Mouse (Mus musculus): ENCODE data around the gene Ppp1r12c. TPM values are rescaled to one million over a fixed set of nuclear protein-coding genes. Genes with fewer than 3 reads are reported as not detected.
A peak's percentile ranks its signal among the peaks of the same experiment; 100 is the strongest.

Ppp1r12c gene
- polyA plus RNA-seq (2012; rRNA removed) (89.6 and 103 TPM in 2 replicates), polyA plus RNA-seq (2014; fragmentation: Nextera tagmentation; extraction: Ambion mirVana) (59.1 and 68.6 TPM in 2 replicates)

DNA sequence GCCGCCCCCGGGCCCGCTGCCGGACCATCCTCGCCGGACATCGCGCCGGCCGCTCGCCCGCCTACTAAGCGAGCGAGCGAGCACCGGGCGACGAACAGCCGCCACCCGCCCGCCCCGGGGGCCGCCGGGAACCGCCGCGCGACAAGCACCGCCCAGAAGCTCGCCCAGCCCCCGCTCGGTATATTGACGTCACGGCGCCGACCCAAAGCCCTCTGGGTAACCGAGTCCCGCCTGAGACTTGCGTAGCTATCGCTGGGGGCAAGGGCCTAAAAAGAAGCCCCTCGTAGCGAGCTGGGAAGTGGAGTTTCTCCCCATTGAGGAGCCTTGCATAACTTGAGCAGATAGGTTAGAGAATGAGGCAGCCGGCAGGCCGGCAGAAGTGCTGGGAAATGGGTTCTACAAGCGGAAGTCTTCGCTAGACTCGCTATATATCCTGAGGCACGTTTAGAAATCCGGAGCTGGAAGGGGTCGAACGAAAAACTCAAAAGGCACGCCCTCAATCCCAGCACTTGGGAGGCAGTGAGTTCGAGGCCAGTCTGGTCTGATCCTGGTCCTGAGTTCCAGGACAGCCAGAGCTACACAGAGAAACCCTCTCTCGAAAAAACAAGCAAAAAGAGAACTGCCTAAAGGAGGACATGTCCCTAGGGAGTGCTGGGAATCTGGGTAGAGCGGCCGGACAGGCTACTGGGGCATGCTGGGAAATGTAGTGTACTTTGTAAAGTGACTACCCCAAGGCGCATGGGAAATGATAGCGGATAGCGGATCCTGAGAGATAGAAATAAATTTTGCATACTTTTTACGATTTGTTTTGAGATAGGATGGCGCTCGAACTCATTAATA lies at the start of gene Ppp1r12c:
Gene Ppp1r12c (minus strand): TSS at position 123 of the 840 bp plus-strand sequence.
- WGBS, result under 1% methylated on average over 40 of the region's 62 CpGs
- ATAC-seq (ENCODE audit: low FRiP score, low read depth), result peak; percentile 94
- peak within 1 kb of the TSS; percentile 78 for H3K4me3 ChIP-seq (replicated peaks; ENCODE audit: low read length)

DNA sequence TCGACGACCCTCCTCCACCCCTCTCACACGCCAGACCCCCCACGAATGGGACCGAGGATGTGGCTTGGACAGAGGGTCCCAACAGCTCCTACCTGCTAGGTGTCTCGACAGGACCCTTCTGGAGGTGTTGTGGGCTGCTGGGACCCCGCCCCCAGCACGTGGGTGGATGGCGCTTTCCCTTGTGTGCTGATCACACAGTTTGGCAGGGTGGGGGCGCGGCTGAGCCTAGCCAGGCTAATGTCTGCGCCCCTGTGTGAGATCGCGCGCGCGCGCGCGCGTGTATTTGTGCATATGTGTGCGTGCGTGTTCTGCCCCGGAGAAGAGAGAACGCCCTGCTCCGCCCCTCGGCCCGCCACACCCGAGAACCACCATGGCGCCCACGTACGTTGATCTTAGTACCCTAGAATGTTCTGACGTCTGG lies 45.8 kb upstream of the Ppp1r12c start, which contains the start of gene Syt5:
Gene Syt5 (minus strand): TSS at position 321 of the 421 bp plus-strand sequence.
- Histone ChIP-seq H3K27ac (replicated peaks; ENCODE audit: low read depth, low read length) (no peak within 1 kb of the TSS), H3K9ac (ENCODE audit: low read depth, low read length, severe bottlenecking) (peak within 1 kb of the TSS; percentile 41), H3K27me3 (ENCODE audit: control insufficient read depth, insufficient read depth, low read length) (no peaks in the 10 kb centered on the region), H3K4me1 (ENCODE audit: control insufficient read depth, insufficient read depth, low read length) (peaks cover 11% of the 10 kb centered on the region), H3K4me3 (replicated peaks; ENCODE audit: low read length) (peak within 1 kb of the TSS; percentile 34), H3K36me3 (ENCODE audit: control insufficient read depth, insufficient read depth, low read length) (no peaks in the 10 kb centered on the region), H3K9me3 (ENCODE audit: control insufficient read depth, low read length) (no peaks in the 10 kb centered on the region), H3K4me2 (replicated peaks; ENCODE audit: low read depth, low read length, severe bottlenecking) (peak within 1 kb of the TSS; percentile 71)
- DNase-seq (ENCODE audit: low spot score), result no peak
- WGBS, result 5% methylated on average over 27 of the region's 33 CpGs
- TF ChIP-seq POLR2A (IDR thresholded peaks at IDR 0.05; ENCODE audit: borderline replicate concordance, extremely low read depth, insufficient read depth, insufficient read length), result no peak
- ATAC-seq (ENCODE audit: low FRiP score, low read depth), result peak; percentile 62; the same call in 1 of the 2 replicates

More for the DNA sequence above, at the start of gene Ppp1r12c:
- TF ChIP-seq POLR2A (IDR thresholded peaks at IDR 0.05; ENCODE audit: borderline replicate concordance, extremely low read depth, insufficient read depth, insufficient read length), result 0 out of 2 replicates have a peak, but pooled peaks have one; percentile 43
- peak within 1 kb of the TSS; percentile 91 for H3K9ac ChIP-seq (ENCODE audit: low read depth, low read length, severe bottlenecking)
- DNase-seq (ENCODE audit: low spot score), result peak; percentile 94
- H3K27me3 ChIP-seq (ENCODE audit: control insufficient read depth, insufficient read depth, low read length), result no peaks in the 10 kb centered on the region
- no peaks in the 10 kb centered on the region for H3K9me3 ChIP-seq (ENCODE audit: control insufficient read depth, low read length)
- peaks cover 8% of the 10 kb centered on the region for H3K36me3 ChIP-seq (ENCODE audit: control insufficient read depth, insufficient read depth, low read length)
- H3K4me1 ChIP-seq (ENCODE audit: control insufficient read depth, insufficient read depth, low read length), result peaks cover 29% of the 10 kb centered on the region
- peak within 1 kb of the TSS; percentile 73 for H3K4me2 ChIP-seq (replicated peaks; ENCODE audit: low read depth, low read length, severe bottlenecking)
- H3K27ac ChIP-seq (replicated peaks; ENCODE audit: low read depth, low read length), result peak within 1 kb of the TSS; percentile 88

DNA sequence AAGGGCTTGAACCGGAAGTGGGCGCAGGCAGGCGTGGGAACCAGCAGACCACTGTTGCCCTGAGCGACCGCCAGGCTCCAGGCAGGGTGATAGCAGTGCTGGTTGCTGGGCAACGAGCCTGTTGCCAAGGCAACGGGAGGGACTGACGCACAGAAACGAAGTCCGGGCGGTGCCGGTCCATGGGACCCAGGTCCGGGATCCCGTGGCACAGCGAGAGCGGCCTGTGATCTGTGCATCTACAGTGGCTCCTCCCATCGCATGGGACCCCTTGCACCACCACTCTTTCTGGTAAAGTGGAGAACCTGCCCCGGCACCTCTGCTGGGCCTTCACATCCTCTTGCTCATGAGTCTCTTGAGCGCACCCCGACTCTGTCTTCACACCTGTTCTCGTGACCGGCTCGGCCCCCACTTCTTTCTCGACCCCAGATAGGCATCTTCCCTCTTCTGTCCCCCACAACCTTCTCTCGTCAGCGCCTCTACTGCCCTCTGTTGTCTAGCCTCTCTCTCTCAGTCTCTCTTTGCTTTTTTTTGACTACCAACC lies 45.2 kb upstream of the Ppp1r12c start:
- Histone ChIP-seq H3K4me2 (replicated peaks; ENCODE audit: low read depth, low read length, severe bottlenecking) (peak overlapping the region; percentile 71), H3K9ac (ENCODE audit: low read depth, low read length, severe bottlenecking) (peak overlapping the region; percentile 41; the same call in 1 of the 2 replicates), H3K4me1 (ENCODE audit: control insufficient read depth, insufficient read depth, low read length) (peaks cover 11% of the 10 kb centered on the region), H3K4me3 (replicated peaks; ENCODE audit: low read length) (peak overlapping the region; percentile 34), H3K27ac (replicated peaks; ENCODE audit: low read depth, low read length) (no peak overlapping the region), H3K27me3 (ENCODE audit: control insufficient read depth, insufficient read depth, low read length) (no peaks in the 10 kb centered on the region), H3K36me3 (ENCODE audit: control insufficient read depth, insufficient read depth, low read length) (no peaks in the 10 kb centered on the region), H3K9me3 (ENCODE audit: control insufficient read depth, low read length) (no peaks in the 10 kb centered on the region)
- DNase-seq (ENCODE audit: low spot score) (peak; percentile 16), ATAC-seq (ENCODE audit: low FRiP score, low read depth) (peak; percentile 66)
- 4% methylated on average over 26 of the region's 26 CpGs for WGBS
- TF ChIP-seq POLR2A (IDR thresholded peaks at IDR 0.05; ENCODE audit: borderline replicate concordance, extremely low read depth, insufficient read depth, insufficient read length), result no peak

DNA sequence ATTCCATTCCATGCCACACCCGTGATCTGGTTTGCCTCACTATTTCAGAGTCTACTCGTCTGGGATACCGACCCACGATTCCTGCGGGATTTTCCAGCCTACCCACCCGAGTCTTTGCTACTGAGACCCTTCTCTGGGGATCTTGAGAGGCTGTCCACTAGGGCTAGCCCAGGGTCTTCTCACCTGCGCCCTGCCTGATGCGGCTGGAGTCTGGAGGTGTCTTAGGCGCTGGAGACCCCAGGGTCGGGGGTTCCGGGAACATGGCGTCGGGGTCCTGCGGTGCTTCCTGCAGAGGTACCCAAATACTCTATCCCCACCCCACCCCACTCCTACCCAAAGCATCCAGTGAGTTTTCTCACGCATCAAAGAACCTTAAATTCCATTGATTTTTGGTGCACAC lies 44.6 kb upstream of the Ppp1r12c start:
- Histone ChIP-seq H3K9me3 (ENCODE audit: control insufficient read depth, low read length) (no peaks in the 10 kb centered on the region), H3K27me3 (ENCODE audit: control insufficient read depth, insufficient read depth, low read length) (no peaks in the 10 kb centered on the region), H3K9ac (ENCODE audit: low read depth, low read length, severe bottlenecking) (no peak overlapping the region), H3K4me2 (replicated peaks; ENCODE audit: low read depth, low read length, severe bottlenecking) (peak overlapping the region; percentile 71; the same call in 1 of the 2 replicates), H3K4me1 (ENCODE audit: control insufficient read depth, insufficient read depth, low read length) (peaks cover 11% of the 10 kb centered on the region), H3K4me3 (replicated peaks; ENCODE audit: low read length) (no peak overlapping the region), H3K36me3 (ENCODE audit: control insufficient read depth, insufficient read depth, low read length) (no peaks in the 10 kb centered on the region), H3K27ac (replicated peaks; ENCODE audit: low read depth, low read length) (no peak overlapping the region)
- no peak for TF ChIP-seq POLR2A (IDR thresholded peaks at IDR 0.05; ENCODE audit: borderline replicate concordance, extremely low read depth, insufficient read depth, insufficient read length)
- WGBS, result 73% methylated on average over 15 of the region's 15 CpGs
- ATAC-seq (ENCODE audit: low FRiP score, low read depth) (no peak), DNase-seq (ENCODE audit: low spot score) (no peak)

- peaks cover 6% of the 10 kb centered on the region for H3K4me1 ChIP-seq (ENCODE audit: control insufficient read depth, insufficient read depth, low read length)
- TF ChIP-seq POLR2A (IDR thresholded peaks at IDR 0.05; ENCODE audit: borderline replicate concordance, extremely low read depth, insufficient read depth, insufficient read length), result no peak
- no peak overlapping the region for H3K9ac ChIP-seq (ENCODE audit: low read depth, low read length, severe bottlenecking)
- no peak overlapping the region for H3K27ac ChIP-seq (replicated peaks; ENCODE audit: low read depth, low read length)
- WGBS, result 34% methylated on average over 17 of the region's 17 CpGs
- H3K4me3 ChIP-seq (replicated peaks; ENCODE audit: low read length), result no peak overlapping the region
- H3K36me3 ChIP-seq (ENCODE audit: control insufficient read depth, insufficient read depth, low read length), result no peaks in the 10 kb centered on the region
- ATAC-seq (ENCODE audit: low FRiP score, low read depth) (no peak; the same call in 1 of the 2 replicates), DNase-seq (ENCODE audit: low spot score) (no peak)
- no peak overlapping the region for H3K4me2 ChIP-seq (replicated peaks; ENCODE audit: low read depth, low read length, severe bottlenecking)
- no peaks in the 10 kb centered on the region for H3K9me3 ChIP-seq (ENCODE audit: control insufficient read depth, low read length)
- no peaks in the 10 kb centered on the region for H3K27me3 ChIP-seq (ENCODE audit: control insufficient read depth, insufficient read depth, low read length)
Observed at GRCm38 (mm10) chr7:4542013-4542412, 40.5 kb upstream of the Ppp1r12c start.

Measured in limb, embryonic 14.5 days (tissue).